Mouse (Mus musculus): ENCODE data around the gene Il9r. TPM values are rescaled to one million over a fixed set of nuclear protein-coding genes. Genes with fewer than 3 reads are reported as not detected.

The Il9r gene
- total RNA-seq (2014; rRNA removed) (0.20 TPM in 1 of 2 replicates, not detected in the other), polyA plus RNA-seq (2012; rRNA removed) (0.06 and 0.07 TPM in 2 replicates)

DNA sequence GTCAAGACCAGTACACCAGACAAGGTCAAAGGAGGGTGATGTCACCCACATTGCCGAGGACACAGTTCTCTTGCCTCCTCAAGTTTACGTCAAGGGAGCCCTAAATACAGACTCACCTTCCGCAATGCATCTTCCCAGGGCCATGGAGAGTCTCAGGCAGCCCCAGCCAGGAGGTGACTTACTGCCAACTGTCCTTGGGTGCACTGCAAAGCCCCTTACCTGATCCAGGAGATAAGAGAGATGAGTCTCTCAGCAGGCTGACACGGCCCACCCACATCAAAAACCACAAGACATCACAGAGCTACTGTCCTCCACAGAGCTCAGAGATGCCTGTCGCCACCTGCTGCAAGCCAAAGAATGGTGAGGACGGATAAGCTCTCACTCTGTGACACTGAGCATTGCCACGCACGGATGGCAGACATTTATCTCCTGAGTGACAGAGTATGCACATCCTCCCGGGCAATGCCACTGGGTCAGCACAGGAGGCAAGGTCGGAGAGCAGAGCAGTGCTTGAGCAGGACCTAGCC, at the start of gene Il9r:
Gene Il9r, minus strand, starts transcription at position 205 of the 527 bp plus-strand sequence.
- DNase-seq (ENCODE audit: extremely low read depth, low read depth, low spot score): no peak
- no peaks in the 10 kb centered on the region for H3K36me3 ChIP-seq (ENCODE audit: control insufficient read depth, insufficient read depth, low read length)
- WGBS: 67% methylated on average over 10 of the region's 10 CpGs
- no peak within 1 kb of the TSS for H3K4me3 ChIP-seq (ENCODE audit: insufficient read depth, low read depth, low read length)
- H3K9ac ChIP-seq (ENCODE audit: low read depth, low read length): no peak within 1 kb of the TSS
- H3K27ac ChIP-seq (replicated peaks; ENCODE audit: insufficient read depth, low read depth, low read length): no peak within 1 kb of the TSS
- no peaks in the 10 kb centered on the region for H3K27me3 ChIP-seq (ENCODE audit: control insufficient read depth, insufficient read depth, low read length)
- H3K4me1 ChIP-seq (ENCODE audit: control insufficient read depth, insufficient read depth, low read length): no peaks in the 10 kb centered on the region
- no peaks in the 10 kb centered on the region for H3K79me2 ChIP-seq (ENCODE audit: control insufficient read depth, insufficient read depth, low read length)
- TF ChIP-seq POLR2A (IDR thresholded peaks at IDR 0.05; ENCODE audit: extremely low read depth, insufficient read depth, low read length) (no peak), CTCF (IDR thresholded peaks at IDR 0.05; ENCODE audit: low read depth, low read length) (no peak)

DNA sequence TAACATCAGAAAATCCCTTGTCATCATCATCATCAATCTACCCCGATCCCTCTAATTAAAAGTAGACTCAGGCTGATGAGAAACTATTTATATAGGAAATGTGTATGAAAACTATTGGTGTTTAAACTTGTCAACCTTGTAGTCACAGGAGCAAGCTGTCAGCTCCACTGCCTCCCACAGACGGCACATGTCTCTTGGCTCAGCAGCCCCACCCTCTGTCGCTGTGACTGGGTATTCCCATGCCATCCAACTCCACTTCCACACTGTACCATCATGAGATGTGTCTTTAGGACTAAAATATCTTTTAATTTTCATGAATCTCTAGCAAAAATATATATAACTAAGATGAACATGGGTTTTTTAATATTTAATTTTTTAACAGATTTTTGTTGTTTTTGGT, 48.3 kb upstream of the Il9r start:
- Histone ChIP-seq H3K27ac (replicated peaks; ENCODE audit: insufficient read depth, low read depth, low read length) (no peak overlapping the region), H3K9ac (ENCODE audit: low read depth, low read length) (no peak overlapping the region), H3K4me1 (ENCODE audit: control insufficient read depth, insufficient read depth, low read length) (no peaks in the 10 kb centered on the region), H3K79me2 (ENCODE audit: control insufficient read depth, insufficient read depth, low read length) (no peaks in the 10 kb centered on the region), H3K27me3 (ENCODE audit: control insufficient read depth, insufficient read depth, low read length) (no peaks in the 10 kb centered on the region), H3K36me3 (ENCODE audit: control insufficient read depth, insufficient read depth, low read length) (peaks cover 55% of the 10 kb centered on the region), H3K4me3 (ENCODE audit: insufficient read depth, low read depth, low read length) (no peak overlapping the region)
- TF ChIP-seq POLR2A (IDR thresholded peaks at IDR 0.05; ENCODE audit: extremely low read depth, insufficient read depth, low read length) (no peak), CTCF (IDR thresholded peaks at IDR 0.05; ENCODE audit: low read depth, low read length) (no peak)
- DNase-seq (ENCODE audit: extremely low read depth, low read depth, low spot score): no peak
- 90% methylated on average over 3 of the region's 3 CpGs for WGBS

DNA sequence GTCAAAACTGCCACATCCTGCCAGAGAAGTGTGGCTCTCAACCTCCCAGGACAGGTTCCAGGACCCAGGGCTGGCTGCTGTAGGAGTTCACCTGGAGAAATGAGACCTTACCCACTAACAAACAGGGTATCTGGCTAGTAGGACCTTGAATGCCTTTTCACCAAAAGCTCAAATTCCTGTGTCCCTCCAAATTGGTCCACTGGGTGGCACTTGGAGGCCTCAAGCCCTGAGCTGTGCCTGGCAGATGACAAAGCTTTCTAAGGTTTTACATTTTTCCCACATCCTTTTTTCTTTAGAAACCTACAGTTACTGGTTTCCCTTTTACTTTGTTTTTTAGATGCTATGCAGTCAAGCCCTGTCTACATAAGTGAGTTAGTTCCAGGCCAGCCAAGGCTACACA, 47.0 kb upstream of the Il9r start:
- no peak overlapping the region for H3K4me3 ChIP-seq (ENCODE audit: insufficient read depth, low read depth, low read length)
- H3K36me3 ChIP-seq (ENCODE audit: control insufficient read depth, insufficient read depth, low read length): peaks cover 46% of the 10 kb centered on the region
- no peak for DNase-seq (ENCODE audit: extremely low read depth, low read depth, low spot score)
- no peaks in the 10 kb centered on the region for H3K27me3 ChIP-seq (ENCODE audit: control insufficient read depth, insufficient read depth, low read length)
- H3K27ac ChIP-seq (replicated peaks; ENCODE audit: insufficient read depth, low read depth, low read length): no peak overlapping the region
- no peak overlapping the region for H3K9ac ChIP-seq (ENCODE audit: low read depth, low read length)
- TF ChIP-seq CTCF (IDR thresholded peaks at IDR 0.05; ENCODE audit: low read depth, low read length): no peak
- TF ChIP-seq POLR2A (IDR thresholded peaks at IDR 0.05; ENCODE audit: extremely low read depth, insufficient read depth, low read length): no peak
- no peaks in the 10 kb centered on the region for H3K4me1 ChIP-seq (ENCODE audit: control insufficient read depth, insufficient read depth, low read length)
- no peaks in the 10 kb centered on the region for H3K79me2 ChIP-seq (ENCODE audit: control insufficient read depth, insufficient read depth, low read length)

DNA sequence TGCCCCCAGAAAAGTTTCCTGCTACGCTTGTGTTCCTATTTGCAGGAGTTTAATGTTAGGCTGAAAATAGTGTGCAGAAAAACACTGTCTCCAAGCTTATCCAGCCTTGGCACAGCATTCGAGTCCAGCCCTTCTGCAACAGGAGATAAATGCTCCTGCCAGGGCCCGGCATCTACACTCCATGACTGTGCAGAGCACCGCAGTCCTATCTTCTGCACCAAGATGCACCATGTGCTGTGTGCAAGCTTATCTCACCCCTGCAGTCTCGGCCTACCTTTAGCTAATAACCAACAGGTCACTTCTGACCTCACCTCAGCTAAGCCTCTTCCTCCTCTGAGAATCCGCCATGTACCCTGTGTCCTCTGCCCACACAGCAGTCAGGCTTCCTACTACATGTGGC, 45.5 kb upstream of the Il9r start:
- WGBS: 92% methylated on average over 6 of the region's 6 CpGs
- Histone ChIP-seq H3K27me3 (ENCODE audit: control insufficient read depth, insufficient read depth, low read length) (no peaks in the 10 kb centered on the region), H3K79me2 (ENCODE audit: control insufficient read depth, insufficient read depth, low read length) (no peaks in the 10 kb centered on the region), H3K4me3 (ENCODE audit: insufficient read depth, low read depth, low read length) (no peak overlapping the region), H3K36me3 (ENCODE audit: control insufficient read depth, insufficient read depth, low read length) (peaks cover 44% of the 10 kb centered on the region), H3K9ac (ENCODE audit: low read depth, low read length) (no peak overlapping the region), H3K27ac (replicated peaks; ENCODE audit: insufficient read depth, low read depth, low read length) (no peak overlapping the region), H3K4me1 (ENCODE audit: control insufficient read depth, insufficient read depth, low read length) (no peaks in the 10 kb centered on the region)
- no peak for DNase-seq (ENCODE audit: extremely low read depth, low read depth, low spot score)
- no peak for TF ChIP-seq POLR2A (IDR thresholded peaks at IDR 0.05; ENCODE audit: extremely low read depth, insufficient read depth, low read length)
- TF ChIP-seq CTCF (IDR thresholded peaks at IDR 0.05; ENCODE audit: low read depth, low read length): no peak

DNA sequence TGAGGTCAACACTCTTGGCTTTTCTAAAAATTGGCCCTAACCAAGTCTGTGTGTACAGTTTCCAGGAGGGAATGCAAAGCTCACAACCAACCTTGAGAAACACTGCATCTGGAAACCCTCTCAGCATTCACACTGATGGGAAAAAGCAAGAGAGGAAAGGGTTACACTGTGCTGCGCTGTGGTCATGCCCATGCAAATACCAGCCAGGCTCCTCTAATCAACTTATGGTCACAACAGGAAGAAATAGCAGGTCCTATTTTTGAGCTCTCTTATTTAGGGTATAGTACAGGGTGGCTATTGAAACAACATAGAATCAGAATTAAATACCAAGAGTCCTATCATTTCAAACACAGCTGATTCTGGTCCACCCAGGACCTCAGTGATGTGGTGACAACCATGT, 44.5 kb upstream of the Il9r start:
- no peak overlapping the region for H3K4me3 ChIP-seq (ENCODE audit: insufficient read depth, low read depth, low read length)
- H3K27ac ChIP-seq (replicated peaks; ENCODE audit: insufficient read depth, low read depth, low read length): no peak overlapping the region

DNA sequence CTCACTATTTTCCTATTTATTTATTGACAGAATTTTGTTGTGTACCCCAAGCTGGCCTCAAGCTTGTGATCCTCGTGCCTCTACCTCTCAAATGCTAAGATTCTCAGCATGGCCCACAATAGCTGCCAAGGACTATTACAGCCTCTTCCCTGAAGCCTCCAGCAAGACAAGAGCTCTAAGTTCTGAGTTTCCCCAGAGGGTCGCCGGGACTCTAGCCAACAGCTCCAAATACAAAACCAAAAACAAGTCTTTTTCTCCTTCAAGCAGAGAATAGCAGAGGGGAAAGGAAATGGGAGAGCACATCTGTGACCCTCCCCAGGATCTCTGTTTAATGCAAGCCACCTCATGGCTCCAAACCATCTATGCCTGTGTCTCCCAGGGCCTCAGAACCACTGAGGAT, 44.0 kb upstream of the Il9r start:
- peaks cover 30% of the 10 kb centered on the region for H3K36me3 ChIP-seq (ENCODE audit: control insufficient read depth, insufficient read depth, low read length)
- H3K4me3 ChIP-seq (ENCODE audit: insufficient read depth, low read depth, low read length): no peak overlapping the region
- no peaks in the 10 kb centered on the region for H3K27me3 ChIP-seq (ENCODE audit: control insufficient read depth, insufficient read depth, low read length)
- WGBS: 80% methylated on average over 3 of the region's 3 CpGs
- no peak overlapping the region for H3K9ac ChIP-seq (ENCODE audit: low read depth, low read length)
- TF ChIP-seq CTCF (IDR thresholded peaks at IDR 0.05; ENCODE audit: low read depth, low read length) (no peak), POLR2A (IDR thresholded peaks at IDR 0.05; ENCODE audit: extremely low read depth, insufficient read depth, low read length) (no peak)
- H3K79me2 ChIP-seq (ENCODE audit: control insufficient read depth, insufficient read depth, low read length): no peaks in the 10 kb centered on the region
- H3K4me1 ChIP-seq (ENCODE audit: control insufficient read depth, insufficient read depth, low read length): no peaks in the 10 kb centered on the region
- H3K27ac ChIP-seq (replicated peaks; ENCODE audit: insufficient read depth, low read depth, low read length): no peak overlapping the region
- DNase-seq (ENCODE audit: extremely low read depth, low read depth, low spot score): no peak

More for the DNA sequence above, 44.5 kb upstream of the Il9r start:
- no peak for DNase-seq (ENCODE audit: extremely low read depth, low read depth, low spot score)
- Histone ChIP-seq H3K36me3 (ENCODE audit: control insufficient read depth, insufficient read depth, low read length) (peaks cover 35% of the 10 kb centered on the region), H3K9ac (ENCODE audit: low read depth, low read length) (no peak overlapping the region), H3K79me2 (ENCODE audit: control insufficient read depth, insufficient read depth, low read length) (no peaks in the 10 kb centered on the region), H3K4me1 (ENCODE audit: control insufficient read depth, insufficient read depth, low read length) (no peaks in the 10 kb centered on the region), H3K27me3 (ENCODE audit: control insufficient read depth, insufficient read depth, low read length) (no peaks in the 10 kb centered on the region)
- no peak for TF ChIP-seq POLR2A (IDR thresholded peaks at IDR 0.05; ENCODE audit: extremely low read depth, insufficient read depth, low read length)
- no peak for TF ChIP-seq CTCF (IDR thresholded peaks at IDR 0.05; ENCODE audit: low read depth, low read length)
- 85% methylated on average over 1 of the region's 1 CpGs for WGBS
